Mouse (Mus musculus) bone marrow macrophage, adult 2 months (primary cell): ENCODE results near the gene Josd2.

Source experiments
- CTCF ChIP-seq: IDR thresholded peaks from 2 replicates; pipeline ENCODE4 v1.5.1; 2012; ENCODE audit warnings: low read depth, mild to moderate bottlenecking, low read length, moderate library complexity
- POLR2A ChIP-seq: IDR thresholded peaks from 2 replicates; pipeline ENCODE4 v1.6.1; 2012; ENCODE audit warnings: mild to moderate bottlenecking, low read depth, low read length, borderline replicate concordance

- TF ChIP-seq CTCF, result no peak
- no peak for TF ChIP-seq POLR2A
Measured at GRCm38 (mm10) chr7:44463556-44464225, 4.1 kb upstream of the Josd2 start.
